Mouse (Mus musculus): Measurements from ENCODE around the gene Hectd1. TPM values are rescaled to one million over a fixed set of nuclear protein-coding genes. Genes with fewer than 3 reads are reported as not detected.

Gene Hectd1
- polyA plus RNA-seq, 1 experiment from 2014 or later: 34.1 TPM

- no peak for ATAC-seq
- H3K9me3 ChIP-seq (replicated peaks; ENCODE audit: control insufficient read depth, low read length, poor library complexity, severe bottlenecking): no peaks in the 10 kb centered on the region
- peaks cover 21% of the 10 kb centered on the region for H3K4me1 ChIP-seq (ENCODE audit: control insufficient read depth, insufficient read depth, low read length)
- no peak overlapping the region for H3K4me3 ChIP-seq (ENCODE audit: low read depth, low read length)
- no peaks in the 10 kb centered on the region for H3K36me3 ChIP-seq (ENCODE audit: control insufficient read depth, insufficient read depth, low read length)
- H3K27me3 ChIP-seq (ENCODE audit: control insufficient read depth, insufficient read depth, low read depth, low read length): no peaks in the 10 kb centered on the region
- WGBS: 92% methylated on average over 1 of the region's 1 CpGs
- peak overlapping the region; percentile 71 for H3K4me2 ChIP-seq (ENCODE audit: low read length)
- H3K27ac ChIP-seq (ENCODE audit: low read length): no peak overlapping the region
- no peak overlapping the region for H3K9ac ChIP-seq (ENCODE audit: low read depth, low read length)
Measured at GRCm38 (mm10) chr12:51830671-51831070, 1.3 kb upstream of the Hectd1 start.

DNA sequence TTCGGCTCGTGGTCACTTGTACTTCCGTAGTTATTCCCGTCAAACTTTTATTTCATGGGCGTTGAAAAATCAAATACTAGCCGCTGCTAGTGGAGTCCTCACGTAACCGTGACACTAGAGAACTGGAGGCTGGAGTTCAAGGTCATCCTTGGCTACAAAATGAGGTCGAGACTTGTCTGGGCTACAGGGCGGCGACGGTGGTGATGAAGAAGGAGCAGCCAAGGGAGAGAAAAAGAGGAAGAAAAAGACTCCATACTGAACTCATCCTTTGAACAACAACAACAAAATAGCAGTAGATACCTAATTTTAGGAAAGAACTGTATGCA lies 704 bp upstream of the Hectd1 start:
- Histone ChIP-seq H3K9me3 (replicated peaks; ENCODE audit: control insufficient read depth, low read length, poor library complexity, severe bottlenecking) (no peaks in the 10 kb centered on the region), H3K4me3 (ENCODE audit: low read depth, low read length) (peak overlapping the region; percentile 96), H3K9ac (ENCODE audit: low read depth, low read length) (peak overlapping the region; percentile 100), H3K27me3 (ENCODE audit: control insufficient read depth, insufficient read depth, low read depth, low read length) (no peaks in the 10 kb centered on the region), H3K4me1 (ENCODE audit: control insufficient read depth, insufficient read depth, low read length) (peaks cover 21% of the 10 kb centered on the region), H3K36me3 (ENCODE audit: control insufficient read depth, insufficient read depth, low read length) (0 out of 2 replicates have a peak, but pooled peaks cover 2% of the 10 kb centered on the region), H3K4me2 (ENCODE audit: low read length) (peak overlapping the region; percentile 71), H3K27ac (ENCODE audit: low read length) (peak overlapping the region; percentile 98)
- under 1% methylated on average over 12 of the region's 12 CpGs for WGBS
- no peak; the same call in 1 of the 2 replicates for ATAC-seq

GRCm38 (mm10) chr12:51828716-51829289 lies 533 bp downstream of the Hectd1 start:
- Histone ChIP-seq H3K4me1 (ENCODE audit: control insufficient read depth, insufficient read depth, low read length) (peaks cover 21% of the 10 kb centered on the region), H3K9ac (ENCODE audit: low read depth, low read length) (peak overlapping the region; percentile 100), H3K27ac (ENCODE audit: low read length) (peak overlapping the region; percentile 98), H3K36me3 (ENCODE audit: control insufficient read depth, insufficient read depth, low read length) (0 out of 2 replicates have a peak, but pooled peaks cover 7% of the 10 kb centered on the region), H3K4me2 (ENCODE audit: low read length) (peak overlapping the region; percentile 71), H3K4me3 (ENCODE audit: low read depth, low read length) (peak overlapping the region; percentile 96), H3K27me3 (ENCODE audit: control insufficient read depth, insufficient read depth, low read depth, low read length) (no peaks in the 10 kb centered on the region), H3K9me3 (replicated peaks; ENCODE audit: control insufficient read depth, low read length, poor library complexity, severe bottlenecking) (no peaks in the 10 kb centered on the region)
- ATAC-seq: peak; percentile 21
- under 1% methylated on average over 63 of the region's 66 CpGs for WGBS

DNA sequence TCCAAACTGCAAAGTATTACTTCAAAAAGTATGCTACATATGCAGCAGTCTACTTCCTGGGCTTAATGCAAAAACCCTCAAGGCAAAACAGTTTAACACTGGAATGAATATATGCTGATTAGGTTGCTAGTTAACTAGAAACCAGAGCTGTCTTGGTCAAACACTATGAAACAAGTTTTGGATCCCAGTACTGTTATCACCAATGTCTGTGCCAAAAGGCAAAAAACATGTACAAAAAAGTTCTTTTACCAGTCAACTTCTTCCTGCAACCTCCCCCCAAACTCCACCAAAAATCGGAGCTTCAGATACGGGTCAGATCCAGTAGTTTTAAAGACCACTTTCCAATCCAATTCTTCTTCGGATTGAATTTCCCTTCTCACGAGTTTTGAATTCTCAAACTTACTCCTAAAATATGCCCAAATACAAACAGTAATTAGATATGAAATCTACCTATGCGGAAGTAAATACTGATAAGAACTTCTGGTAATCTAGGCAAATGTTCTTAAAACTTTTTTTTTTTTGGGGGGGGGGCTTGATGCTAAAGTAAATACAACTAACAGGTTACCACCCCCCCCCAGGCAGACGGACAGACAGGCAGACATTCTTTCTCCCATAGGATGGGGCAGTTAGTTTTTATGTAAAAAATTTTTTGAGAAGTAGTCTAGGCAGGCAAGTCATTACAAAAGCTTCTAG lies 1.2 kb downstream of the Hectd1 start:
- peak overlapping the region; percentile 100 for H3K9ac ChIP-seq (ENCODE audit: low read depth, low read length)
- WGBS: 29% methylated on average over 6 of the region's 6 CpGs
- H3K27ac ChIP-seq (ENCODE audit: low read length): peak overlapping the region; percentile 98
- no peaks in the 10 kb centered on the region for H3K9me3 ChIP-seq (replicated peaks; ENCODE audit: control insufficient read depth, low read length, poor library complexity, severe bottlenecking)
- peaks cover 21% of the 10 kb centered on the region for H3K4me1 ChIP-seq (ENCODE audit: control insufficient read depth, insufficient read depth, low read length)
- peak overlapping the region; percentile 96 for H3K4me3 ChIP-seq (ENCODE audit: low read depth, low read length)
- no peaks in the 10 kb centered on the region for H3K27me3 ChIP-seq (ENCODE audit: control insufficient read depth, insufficient read depth, low read depth, low read length)
- peak overlapping the region; percentile 71 for H3K4me2 ChIP-seq (ENCODE audit: low read length)
- H3K36me3 ChIP-seq (ENCODE audit: control insufficient read depth, insufficient read depth, low read length): 0 out of 2 replicates have a peak, but pooled peaks cover 7% of the 10 kb centered on the region
- no peak for ATAC-seq

GRCm38 (mm10) chr12:51825338-51825737 lies 4.0 kb downstream of the Hectd1 start:
- Histone ChIP-seq H3K27ac (ENCODE audit: low read length) (no peak overlapping the region), H3K9ac (ENCODE audit: low read depth, low read length) (no peak overlapping the region), H3K4me2 (ENCODE audit: low read length) (no peak overlapping the region), H3K36me3 (ENCODE audit: control insufficient read depth, insufficient read depth, low read length) (0 out of 2 replicates have a peak, but pooled peaks cover 7% of the 10 kb centered on the region), H3K27me3 (ENCODE audit: control insufficient read depth, insufficient read depth, low read depth, low read length) (no peaks in the 10 kb centered on the region), H3K9me3 (replicated peaks; ENCODE audit: control insufficient read depth, low read length, poor library complexity, severe bottlenecking) (no peaks in the 10 kb centered on the region), H3K4me1 (ENCODE audit: control insufficient read depth, insufficient read depth, low read length) (peaks cover 19% of the 10 kb centered on the region), H3K4me3 (ENCODE audit: low read depth, low read length) (no peak overlapping the region)
- WGBS: 79% methylated on average over 2 of the region's 2 CpGs
- no peak for ATAC-seq

DNA sequence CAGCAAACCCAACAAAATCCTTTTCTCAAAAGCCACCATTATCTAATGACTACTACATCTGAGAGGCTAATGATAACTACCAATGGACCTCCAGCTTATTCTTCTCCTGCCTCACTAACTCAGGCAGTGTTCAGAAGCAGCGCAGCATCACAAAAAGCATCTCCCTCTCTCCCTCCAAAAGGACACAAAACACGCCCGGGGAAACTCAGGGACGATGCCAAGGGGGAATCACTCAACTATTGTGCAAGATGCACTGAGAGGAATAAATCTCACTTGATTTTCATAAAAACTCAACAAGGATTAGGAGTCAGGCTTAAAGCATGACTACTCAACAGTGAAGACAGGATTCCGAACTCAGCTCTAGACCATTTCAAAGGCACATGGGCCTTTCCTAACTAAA lies 6.0 kb downstream of the Hectd1 start:
- Histone ChIP-seq H3K27me3 (ENCODE audit: control insufficient read depth, insufficient read depth, low read depth, low read length) (no peaks in the 10 kb centered on the region), H3K27ac (ENCODE audit: low read length) (no peak overlapping the region), H3K4me1 (ENCODE audit: control insufficient read depth, insufficient read depth, low read length) (peaks cover 15% of the 10 kb centered on the region), H3K36me3 (ENCODE audit: control insufficient read depth, insufficient read depth, low read length) (0 out of 2 replicates have a peak, but pooled peaks cover 7% of the 10 kb centered on the region), H3K9ac (ENCODE audit: low read depth, low read length) (no peak overlapping the region), H3K9me3 (replicated peaks; ENCODE audit: control insufficient read depth, low read length, poor library complexity, severe bottlenecking) (no peaks in the 10 kb centered on the region), H3K4me3 (ENCODE audit: low read depth, low read length) (no peak overlapping the region), H3K4me2 (ENCODE audit: low read length) (no peak overlapping the region)
- WGBS: 63% methylated on average over 5 of the region's 5 CpGs
- no peak for ATAC-seq

DNA sequence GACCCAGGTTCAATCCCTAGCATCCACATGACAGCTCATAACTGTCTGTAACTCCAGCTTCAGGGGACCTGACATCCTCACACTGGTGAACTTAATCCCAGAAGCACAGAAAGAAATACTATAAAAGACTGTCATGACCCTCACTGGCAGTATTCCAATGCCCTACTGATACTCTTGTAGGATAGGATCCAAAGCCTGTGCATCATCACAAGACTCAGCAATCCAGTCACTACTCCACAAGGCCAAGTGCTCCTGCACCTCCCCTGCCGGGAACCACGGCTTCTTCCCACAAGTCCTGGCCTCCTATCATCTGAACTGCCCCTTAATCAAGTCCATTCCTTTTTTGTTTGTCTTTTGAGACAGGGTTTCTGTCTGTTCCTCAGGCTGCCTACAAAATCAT lies 6.5 kb downstream of the Hectd1 start:
- H3K4me1 ChIP-seq (ENCODE audit: control insufficient read depth, insufficient read depth, low read length): peaks cover 11% of the 10 kb centered on the region
- H3K27ac ChIP-seq (ENCODE audit: low read length): no peak overlapping the region
- H3K4me2 ChIP-seq (ENCODE audit: low read length): no peak overlapping the region
- H3K9ac ChIP-seq (ENCODE audit: low read depth, low read length): no peak overlapping the region
- 66% methylated on average over 2 of the region's 2 CpGs for WGBS
- ATAC-seq: no peak
- H3K36me3 ChIP-seq (ENCODE audit: control insufficient read depth, insufficient read depth, low read length): 0 out of 2 replicates have a peak, but pooled peaks cover 7% of the 10 kb centered on the region
- no peaks in the 10 kb centered on the region for H3K9me3 ChIP-seq (replicated peaks; ENCODE audit: control insufficient read depth, low read length, poor library complexity, severe bottlenecking)
- no peak overlapping the region for H3K4me3 ChIP-seq (ENCODE audit: low read depth, low read length)
- H3K27me3 ChIP-seq (ENCODE audit: control insufficient read depth, insufficient read depth, low read depth, low read length): no peaks in the 10 kb centered on the region

DNA sequence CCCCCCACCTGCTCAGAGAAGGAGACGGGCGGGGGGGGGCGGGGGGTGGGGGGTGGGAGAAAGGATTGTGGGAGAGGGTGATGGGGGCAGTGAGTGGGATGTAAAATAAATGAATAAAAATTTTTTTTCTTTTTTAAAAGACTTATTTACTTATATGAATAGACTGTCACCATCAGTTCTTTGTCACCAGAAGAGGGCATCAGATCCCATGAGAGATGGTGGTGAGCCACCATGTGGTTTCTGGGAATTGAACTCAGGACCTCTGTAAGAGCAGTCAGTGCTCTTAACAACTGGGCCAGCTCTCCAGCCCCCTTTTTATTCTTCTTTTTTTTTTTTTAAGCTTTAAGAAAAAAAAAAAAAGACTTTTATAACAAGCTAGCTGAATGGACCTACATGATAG lies 7.1 kb downstream of the Hectd1 start:
- 80% methylated on average over 3 of the region's 3 CpGs for WGBS
- 0 out of 2 replicates have a peak, but pooled peaks cover 7% of the 10 kb centered on the region for H3K36me3 ChIP-seq (ENCODE audit: control insufficient read depth, insufficient read depth, low read length)
- ATAC-seq: no peak

DNA sequence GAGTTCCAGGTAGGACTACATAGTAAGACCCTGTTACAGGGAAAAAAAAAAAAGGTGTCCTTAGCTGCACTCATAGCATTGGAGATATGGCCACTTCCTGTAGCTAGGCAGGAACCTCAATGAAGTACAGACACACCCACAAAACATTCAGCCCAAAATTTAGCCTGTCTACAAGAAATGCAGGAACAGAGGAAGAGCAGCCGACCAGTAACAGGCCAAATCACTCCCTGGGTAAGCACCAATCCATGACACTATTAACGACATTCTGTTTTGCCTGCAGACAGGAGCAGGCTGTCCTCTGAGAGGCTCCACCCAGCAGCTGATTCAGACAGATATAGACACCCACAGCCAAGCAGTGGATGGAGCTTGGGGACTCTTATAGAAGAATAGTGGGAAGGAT lies 8.1 kb downstream of the Hectd1 start:
- WGBS: 56% methylated on average over 2 of the region's 2 CpGs
- Histone ChIP-seq H3K4me3 (ENCODE audit: low read depth, low read length) (no peak overlapping the region), H3K9ac (ENCODE audit: low read depth, low read length) (no peak overlapping the region), H3K4me1 (ENCODE audit: control insufficient read depth, insufficient read depth, low read length) (peaks cover 2% of the 10 kb centered on the region), H3K27ac (ENCODE audit: low read length) (no peak overlapping the region), H3K27me3 (ENCODE audit: control insufficient read depth, insufficient read depth, low read depth, low read length) (no peaks in the 10 kb centered on the region), H3K4me2 (ENCODE audit: low read length) (no peak overlapping the region), H3K9me3 (replicated peaks; ENCODE audit: control insufficient read depth, low read length, poor library complexity, severe bottlenecking) (no peaks in the 10 kb centered on the region), H3K36me3 (ENCODE audit: control insufficient read depth, insufficient read depth, low read length) (0 out of 2 replicates have a peak, but pooled peaks cover 7% of the 10 kb centered on the region)
- no peak for ATAC-seq

More for the DNA sequence above, 7.1 kb downstream of the Hectd1 start:
- no peak overlapping the region for H3K4me2 ChIP-seq (ENCODE audit: low read length)
- H3K4me3 ChIP-seq (ENCODE audit: low read depth, low read length): no peak overlapping the region
- H3K9me3 ChIP-seq (replicated peaks; ENCODE audit: control insufficient read depth, low read length, poor library complexity, severe bottlenecking): no peaks in the 10 kb centered on the region
- no peaks in the 10 kb centered on the region for H3K27me3 ChIP-seq (ENCODE audit: control insufficient read depth, insufficient read depth, low read depth, low read length)
- H3K27ac ChIP-seq (ENCODE audit: low read length): no peak overlapping the region
- H3K4me1 ChIP-seq (ENCODE audit: control insufficient read depth, insufficient read depth, low read length): peaks cover 4% of the 10 kb centered on the region
- H3K9ac ChIP-seq (ENCODE audit: low read depth, low read length): no peak overlapping the region
